Mouse (Mus musculus) frontal cortex, adult (tissue): ENCODE measurements around the gene Gucy1a1.
"Not testable (repeated sequence)": the region's sequence is repeated elsewhere in the genome, so short reads cannot be mapped to it uniquely, and the experiment has no call there.

Experiments used
- ATAC-seq: cut with Nextera tagmentation; 2 replicates; pipeline ENCODE4 v1.9.2; 2017; ENCODE audit warnings: mild to moderate bottlenecking, moderate library complexity, mixed read lengths; ENCODE audit not compliant: low TSS enrichment

Gene Gucy1a1

GRCm38 (mm10) chr3:82145126-82145901, at the start of gene Gucy1a1:
Gucy1a1 (minus strand) TSS chr3:82145789.
- peak; percentile 91 for ATAC-seq

DNA sequence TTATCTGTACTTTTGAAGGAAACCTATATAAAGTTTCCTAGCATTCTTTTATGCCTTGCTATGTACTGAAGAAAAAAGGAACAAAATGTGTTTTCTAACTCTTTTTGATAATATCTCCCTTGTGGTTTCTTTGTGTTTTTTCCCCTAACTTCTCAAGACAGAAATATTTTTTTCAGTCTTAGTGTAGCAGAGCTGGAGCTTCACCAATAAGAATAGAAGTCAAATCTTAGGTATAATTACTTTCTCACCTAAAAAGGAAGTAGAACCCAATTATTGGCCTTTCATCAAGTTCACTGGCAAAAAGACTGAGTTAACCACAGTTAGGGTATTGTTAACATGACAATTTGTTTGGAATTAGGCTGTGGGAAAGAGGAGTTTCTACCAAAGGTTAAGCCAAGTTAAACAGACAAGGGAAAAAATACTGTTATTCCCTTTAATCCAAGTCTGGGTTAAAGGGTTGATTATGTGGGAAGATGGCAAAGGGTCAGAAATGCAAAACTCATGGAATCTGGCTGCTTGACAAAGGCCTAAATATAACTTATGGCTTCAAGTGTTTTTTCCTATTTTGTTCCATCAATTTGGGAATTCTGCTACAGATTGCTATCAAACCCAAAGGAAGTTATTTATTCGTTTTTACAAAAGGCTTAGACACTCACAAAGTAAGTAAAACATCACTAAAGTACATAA, 46.1 kb upstream of the Gucy1a1 start:
- ATAC-seq = no peak

- ATAC-seq = peak; percentile 93
Observed at GRCm38 (mm10) chr3:82185626-82186025, 40.0 kb upstream of the Gucy1a1 start.

DNA sequence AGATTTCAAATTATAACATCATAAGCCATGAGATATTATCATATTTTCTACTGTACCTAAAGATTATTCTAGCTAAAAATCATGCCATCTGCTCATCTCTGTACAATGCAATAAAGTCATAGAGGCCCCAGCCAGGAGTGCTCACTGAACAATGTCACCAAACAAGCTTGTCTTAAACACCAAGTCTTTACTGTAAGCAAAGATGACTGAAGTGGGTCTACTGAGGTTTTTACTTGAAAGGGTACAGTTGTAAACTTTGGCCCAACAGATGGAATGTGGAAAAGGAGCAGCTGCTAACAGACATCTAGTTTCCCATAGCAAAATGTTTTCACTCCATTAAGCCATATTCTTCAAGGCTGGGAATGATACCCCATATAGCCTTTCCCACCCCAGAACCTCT, 35.9 kb upstream of the Gucy1a1 start:
- no peak for ATAC-seq

DNA sequence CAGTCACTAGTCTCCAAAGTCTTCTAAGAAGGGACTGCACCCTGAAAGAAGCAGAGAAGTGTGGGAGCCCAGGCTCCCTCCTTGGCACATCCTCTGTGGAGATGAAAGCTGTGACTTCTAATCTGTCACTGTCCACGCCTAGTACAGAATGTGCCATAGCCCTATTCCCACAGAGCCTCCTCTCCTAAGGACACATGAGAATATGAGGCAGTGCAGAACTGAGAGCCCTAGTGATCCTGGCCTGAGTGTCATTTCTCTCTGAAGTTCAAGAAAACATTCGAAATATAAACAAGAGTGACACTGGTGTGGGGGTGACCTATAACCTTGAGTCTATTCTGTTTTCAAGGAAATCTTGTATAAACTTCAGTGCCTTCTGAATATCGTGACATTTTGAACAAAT, 34.7 kb upstream of the Gucy1a1 start:
- no peak for ATAC-seq

GRCm38 (mm10) chr3:82175501-82175900, 29.9 kb upstream of the Gucy1a1 start:
- no peak for ATAC-seq

DNA sequence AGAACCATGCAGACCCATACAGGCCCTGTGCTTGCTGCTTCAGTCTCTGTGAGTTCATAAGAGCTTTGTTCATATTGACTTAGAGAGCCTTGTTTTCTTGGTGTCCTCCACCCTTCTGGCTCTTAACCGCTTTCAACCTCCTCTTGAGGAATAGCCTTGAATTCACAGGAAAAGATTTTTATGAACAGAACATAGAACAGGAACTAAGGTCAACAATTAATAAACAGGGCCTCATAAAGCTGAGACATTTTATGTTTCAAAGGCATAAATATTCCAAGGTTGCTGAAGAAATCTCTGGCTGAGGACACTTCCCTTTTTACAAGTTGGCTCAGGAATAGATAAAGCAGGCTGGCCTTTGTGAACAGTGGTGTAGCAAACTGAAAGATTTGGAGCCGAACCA, 21.5 kb upstream of the Gucy1a1 start:
- no peak for ATAC-seq

DNA sequence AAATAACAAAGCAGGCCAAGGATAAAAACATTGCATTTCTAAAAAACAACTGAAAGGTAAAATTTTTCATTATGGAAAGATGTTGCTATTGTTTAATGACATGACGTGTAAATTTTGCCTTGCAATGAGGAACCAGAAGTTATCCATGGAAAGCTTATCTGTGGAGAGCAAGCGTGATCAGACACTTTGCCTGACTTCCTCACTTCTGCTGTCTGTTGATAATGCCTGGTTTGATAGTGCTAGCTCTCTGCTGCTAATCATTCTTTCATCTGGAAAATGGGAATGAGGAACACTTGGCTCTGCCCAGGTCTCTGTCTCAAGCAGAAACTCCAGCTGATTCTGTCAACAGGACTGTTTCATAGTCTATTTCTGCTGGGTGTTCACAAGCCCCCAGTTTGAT, 20.3 kb upstream of the Gucy1a1 start:
- ATAC-seq = no peak

GRCm38 (mm10) chr3:82162992-82163391, 17.4 kb upstream of the Gucy1a1 start:
- ATAC-seq = not testable (repeated sequence)

DNA sequence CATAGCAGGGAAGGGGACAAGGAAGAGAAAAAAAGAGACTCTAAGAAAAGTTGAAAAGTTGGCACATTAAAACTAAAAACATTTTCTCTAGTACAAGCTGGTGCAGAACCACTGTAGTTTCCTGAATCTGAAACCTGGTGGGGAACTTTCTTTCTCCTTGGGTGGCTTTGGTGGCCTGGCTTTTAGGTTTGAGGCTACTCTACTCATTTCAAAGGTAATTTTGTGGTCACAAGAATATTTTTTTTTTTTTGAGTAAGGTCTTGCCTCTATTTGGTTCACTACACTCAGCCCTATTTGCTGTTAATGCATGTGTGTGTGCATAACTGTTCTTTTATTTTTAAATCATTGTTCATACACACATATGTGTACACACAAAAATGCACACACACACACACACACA, 389 bp upstream of the Gucy1a1 start:
- no peak for ATAC-seq

DNA sequence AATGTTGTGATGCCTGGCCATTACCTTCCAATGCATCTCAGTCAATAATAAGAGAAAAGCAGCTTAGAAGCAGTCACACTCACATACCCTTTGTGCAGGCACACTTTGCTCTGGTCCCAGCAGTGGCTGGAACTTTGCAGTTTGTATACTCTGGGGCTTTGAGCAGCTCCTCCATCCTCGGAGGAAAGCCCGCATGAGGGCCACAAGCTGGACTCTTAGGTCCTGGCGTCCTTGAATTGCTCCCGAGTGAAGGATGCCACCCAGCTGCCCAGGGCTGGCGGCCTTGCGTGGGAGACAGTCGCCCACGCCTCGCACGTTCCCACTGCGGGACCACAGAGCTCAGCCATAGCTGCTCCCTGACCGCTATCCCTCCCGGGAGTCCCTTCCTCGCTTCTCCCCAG, 864 bp downstream of the Gucy1a1 start:
- ATAC-seq = peak; percentile 42

DNA sequence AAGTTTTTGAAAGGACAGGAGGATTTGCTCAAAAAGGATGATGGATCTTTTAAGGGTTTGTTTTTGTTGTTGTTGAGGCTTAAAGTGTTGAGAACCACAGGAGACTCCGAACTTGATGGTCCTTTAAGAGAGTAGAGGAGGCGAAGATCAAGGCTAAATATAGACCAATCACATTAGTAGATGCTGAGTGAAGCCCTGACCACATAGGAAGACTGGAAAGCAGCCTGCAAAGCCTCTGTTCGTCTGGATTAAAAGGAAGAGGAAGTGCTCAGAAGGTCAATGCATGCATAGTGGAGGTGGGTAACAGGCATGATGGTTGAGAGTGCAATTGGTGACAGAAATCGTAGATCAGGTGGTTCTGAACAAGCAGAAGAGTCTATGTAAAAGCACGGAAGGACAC, 4.8 kb downstream of the Gucy1a1 start:
- ATAC-seq = no peak

DNA sequence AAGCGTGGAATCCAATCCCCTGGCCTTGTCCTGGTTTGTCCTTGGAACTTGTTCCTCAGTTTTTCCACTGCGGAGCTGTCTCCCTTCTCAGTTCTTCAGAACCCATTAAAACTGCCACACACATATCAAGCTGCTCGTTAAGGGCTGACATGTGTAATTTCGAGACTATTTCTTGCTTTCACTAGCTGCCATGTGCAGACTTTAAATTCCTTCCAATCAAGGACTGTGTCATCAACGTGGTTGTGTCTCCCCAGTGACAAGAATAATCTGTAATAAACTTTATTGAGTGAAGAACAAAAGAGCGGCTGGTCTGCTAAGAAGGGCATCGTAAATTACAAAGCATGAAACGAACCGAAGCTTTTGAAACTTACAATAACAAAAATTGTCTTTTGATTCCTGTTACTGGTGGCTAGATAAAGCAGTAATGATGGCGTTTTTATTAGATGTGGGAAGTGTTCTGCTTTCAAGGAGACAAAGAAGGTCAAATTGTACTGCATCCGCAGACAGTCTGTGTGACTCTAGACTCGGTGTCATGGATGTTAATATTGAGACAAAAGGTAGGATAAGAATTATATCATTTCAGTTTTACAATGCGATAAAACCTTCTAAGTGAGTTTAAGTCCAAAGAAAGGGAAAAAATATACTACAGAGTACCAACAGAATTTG, 7.5 kb downstream of the Gucy1a1 start:
- no peak for ATAC-seq

GRCm38 (mm10) chr3:82135483-82135882, 10.1 kb downstream of the Gucy1a1 start:
- no peak for ATAC-seq

GRCm38 (mm10) chr3:82129258-82129657, 16.3 kb downstream of the Gucy1a1 start:
- ATAC-seq = no peak

GRCm38 (mm10) chr3:82124567-82124966, 21.0 kb downstream of the Gucy1a1 start:
- no peak for ATAC-seq

DNA sequence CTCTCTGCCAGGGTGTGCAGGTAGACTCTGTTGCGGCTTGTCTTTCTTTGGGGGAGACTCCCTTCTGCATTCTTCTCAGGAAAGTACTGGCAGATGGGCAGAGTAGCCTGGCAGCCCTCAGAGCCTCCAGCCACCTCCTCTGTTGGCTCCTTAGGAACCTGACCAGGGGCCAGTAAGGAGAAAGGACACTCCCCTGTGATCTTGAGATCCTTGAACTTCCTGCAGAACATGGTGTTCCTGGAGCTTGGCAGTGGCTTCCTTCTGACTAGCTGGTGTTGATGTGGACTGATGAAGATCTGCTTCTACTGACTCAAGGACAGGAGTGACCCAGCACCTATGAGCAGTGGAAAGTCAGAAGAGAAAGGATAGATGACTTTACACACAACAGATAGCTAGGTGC, 26.7 kb downstream of the Gucy1a1 start:
- ATAC-seq = no peak

DNA sequence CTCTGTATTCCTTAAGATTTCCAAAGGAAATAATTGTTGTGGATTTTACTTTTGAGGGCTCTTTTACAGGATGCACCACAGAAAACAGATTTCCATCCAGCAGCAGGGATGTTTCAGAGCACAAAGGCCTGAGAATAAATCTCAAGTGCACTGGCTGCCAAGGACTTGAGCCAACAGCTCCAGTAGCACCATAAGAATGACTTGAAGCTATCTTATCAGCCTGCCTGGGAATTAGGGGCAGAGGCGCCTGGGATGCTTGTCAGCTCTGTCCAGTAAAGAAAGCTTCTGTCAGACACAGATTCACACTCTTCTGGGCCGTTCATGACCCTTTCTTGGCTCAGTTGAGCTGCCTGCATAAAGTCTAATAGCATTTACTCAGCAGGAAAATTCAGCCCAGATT, 33.1 kb downstream of the Gucy1a1 start:
- ATAC-seq = no peak

GRCm38 (mm10) chr3:82111986-82112385, 33.6 kb downstream of the Gucy1a1 start:
- no peak for ATAC-seq

DNA sequence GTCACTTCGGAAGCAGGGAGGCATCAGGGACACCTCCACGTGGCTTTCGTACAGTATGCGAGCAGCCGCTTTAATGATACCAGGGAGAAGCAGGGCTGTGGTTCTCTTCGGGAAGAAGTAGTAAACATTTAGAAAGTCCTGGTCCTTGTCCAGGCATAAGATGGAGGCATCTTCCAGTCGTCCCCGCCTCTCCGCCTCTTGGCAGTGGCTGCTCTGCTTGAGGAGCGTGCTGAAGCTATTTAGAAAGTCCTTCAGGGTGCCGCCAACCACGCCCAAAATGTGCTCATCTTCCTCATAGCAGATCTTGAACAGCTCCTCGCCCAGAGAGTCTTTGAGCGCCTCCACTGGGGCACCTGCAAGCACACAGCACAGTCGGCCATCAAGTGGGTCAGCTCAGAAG, 36.6 kb downstream of the Gucy1a1 start:
- ATAC-seq = no peak

- ATAC-seq = no peak
Observed at GRCm38 (mm10) chr3:82104229-82104628, 41.4 kb downstream of the Gucy1a1 start.

DNA sequence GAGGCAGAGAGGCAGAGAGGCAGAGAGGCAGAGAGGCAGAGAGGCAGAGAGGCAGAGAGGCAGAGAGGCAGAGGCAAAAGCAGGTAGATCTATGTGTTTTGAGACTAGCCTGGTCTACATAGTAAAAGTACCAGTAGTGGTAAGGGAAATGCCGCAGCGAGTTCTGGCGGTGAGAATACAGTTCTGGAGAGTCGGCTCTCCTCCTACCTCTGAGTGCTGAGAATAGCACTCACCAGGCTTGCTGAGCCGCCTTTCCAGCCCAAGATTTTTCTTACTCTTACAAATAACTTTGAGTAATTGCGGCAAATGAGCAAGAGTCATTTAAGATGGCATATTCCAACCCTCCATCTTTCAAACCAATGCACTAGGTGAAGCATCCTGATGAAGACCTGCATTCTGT, 46.5 kb downstream of the Gucy1a1 start:
- peak; percentile 98 for ATAC-seq

DNA sequence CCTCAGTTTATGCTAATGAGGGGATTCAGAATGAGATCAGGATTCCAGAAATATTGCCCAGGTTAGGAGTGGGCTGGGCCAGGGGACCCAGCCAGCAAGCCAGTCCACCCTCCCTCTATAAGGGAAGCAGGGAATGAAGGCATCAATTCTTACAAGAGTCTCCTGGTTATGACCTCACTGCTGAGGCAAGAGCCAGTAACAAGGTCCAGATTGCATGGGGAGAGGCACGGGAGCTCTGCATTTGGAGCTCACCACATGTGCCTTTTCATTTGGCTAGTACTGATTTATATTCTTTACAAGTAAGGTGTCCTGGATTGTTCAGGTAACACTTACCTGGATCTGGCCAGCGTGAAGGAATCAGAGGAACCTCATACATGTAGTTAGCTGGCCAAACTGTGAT, 48.8 kb downstream of the Gucy1a1 start:
- ATAC-seq = no peak
